Mouse (Mus musculus) fibroblast of lung, adult 2 months (primary cell): ENCODE measurements around the gene Nubpl.

Experiments used
- DNase-seq: peaks from one replicate; pipeline ENCODE4 v3.0.0-alpha.2; 2011; ENCODE audit warnings: low read depth

Nubpl gene

GRCm38 (mm10) chr12:52335142-52335765, 237.7 kb downstream of the Nubpl start:
- no peak for DNase-seq

- DNase-seq, result no peak
These were observed 240.7 kb downstream of the Nubpl start for GRCm38 (mm10) chr12:52338136-52338753.

GRCm38 (mm10) chr12:52346611-52347010, 249.1 kb downstream of the Nubpl start:
- no peak for DNase-seq

- no peak for DNase-seq
These were observed 252.7 kb downstream of the Nubpl start for GRCm38 (mm10) chr12:52350276-52350675.

GRCm38 (mm10) chr12:52359484-52359883, 261.9 kb downstream of the Nubpl start:
- no peak for DNase-seq

GRCm38 (mm10) chr12:52360136-52360535, 262.6 kb downstream of the Nubpl start:
- peak; percentile 49 for DNase-seq

GRCm38 (mm10) chr12:52361198-52361597, 263.7 kb downstream of the Nubpl start:
- no peak for DNase-seq
